Mouse (Mus musculus): Measurements from ENCODE around the gene Espnl.

Espnl gene

DNA sequence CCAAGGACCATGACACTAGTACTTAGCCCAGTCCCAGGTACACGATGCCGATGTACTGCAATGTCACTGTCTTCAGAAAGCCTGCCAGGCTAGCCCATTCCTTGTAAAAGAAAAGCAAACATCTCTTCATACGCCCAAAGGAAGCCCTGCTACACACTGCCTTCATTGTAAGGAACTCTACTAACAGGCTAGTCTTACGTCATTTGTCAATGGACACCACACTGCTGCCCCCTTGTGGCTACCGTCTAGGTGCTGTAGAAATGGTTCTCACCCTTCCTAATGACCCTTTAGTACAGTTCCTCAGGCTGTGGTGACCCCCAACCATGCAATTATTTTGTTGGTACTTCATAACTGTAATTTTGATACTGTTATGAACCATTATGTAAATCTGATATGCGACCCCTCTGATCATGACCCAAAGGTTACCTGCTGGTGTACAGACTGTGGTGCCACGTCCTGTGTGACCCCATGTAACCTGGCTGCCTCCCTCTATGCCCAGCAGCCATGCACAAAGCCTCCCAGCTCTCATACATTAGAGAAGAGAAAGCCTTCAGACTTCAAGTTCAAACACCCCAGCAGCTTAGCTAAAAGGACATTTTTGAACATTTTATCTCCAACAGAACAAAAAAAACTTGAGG, 58.7 kb downstream of the Espnl start:
- peak; percentile 82 for DNase-seq (ENCODE audit: low read depth, low spot score)

- DNase-seq (ENCODE audit: low read depth, low spot score): no peak
These were observed 59.2 kb downstream of the Espnl start for GRCm38 (mm10) chr1:91381091-91381471.

- DNase-seq (ENCODE audit: low read depth, low spot score): no peak
These were observed 68.5 kb downstream of the Espnl start for GRCm38 (mm10) chr1:91390369-91390768.

GRCm38 (mm10) chr1:91397927-91398259, 76.0 kb downstream of the Espnl start:
- DNase-seq (ENCODE audit: low read depth, low spot score): no peak

All from ZHBTc4 (cell line).